Mouse (Mus musculus): ENCODE results near the gene Cped1. TPM values are rescaled to one million over a fixed set of nuclear protein-coding genes. Genes with fewer than 3 reads are reported as not detected.

Cped1 gene
- polyA plus RNA-seq, 1 experiment, result not detected

- Histone ChIP-seq H3K4me3 (ENCODE audit: insufficient read depth, low read depth, low read length) (no peak overlapping the region), H3K4me1 (ENCODE audit: control insufficient read depth, insufficient read depth, low read length) (peaks cover 8% of the 10 kb centered on the region), H3K27ac (ENCODE audit: insufficient read depth, low read depth, low read length) (no peak overlapping the region)
- TF ChIP-seq POLR2A (IDR thresholded peaks at IDR 0.05; ENCODE audit: insufficient read depth, low read depth, low read length) (no peak), CTCF (IDR thresholded peaks at IDR 0.05; ENCODE audit: insufficient read depth, low read depth, low read length) (no peak)
- WGBS, result 89% methylated on average over 10 of the region's 10 CpGs
These were observed 18.3 kb downstream of the Cped1 start for GRCm38 (mm10) chr6:22003959-22004543.

DNA sequence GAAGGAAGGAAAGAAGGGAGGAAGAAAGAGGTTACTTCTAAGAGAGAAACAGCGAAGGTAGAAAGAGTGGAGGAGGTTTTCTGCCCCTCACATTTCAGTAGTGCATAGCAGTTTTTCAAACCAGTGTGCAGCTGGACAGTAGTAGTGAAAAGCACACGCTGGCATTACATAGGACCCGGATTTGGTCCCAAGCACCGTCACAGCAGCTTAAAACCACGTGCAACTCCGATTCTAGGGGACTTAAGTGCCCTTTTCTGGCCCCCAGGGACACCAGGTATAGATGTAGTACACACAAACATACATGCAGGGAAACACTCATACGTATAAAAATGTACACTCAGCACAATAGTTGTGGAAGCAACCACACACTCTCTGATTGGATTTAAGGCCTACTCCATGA, 22.6 kb downstream of the Cped1 start:
- no peak overlapping the region for H3K4me3 ChIP-seq (ENCODE audit: insufficient read depth, low read depth, low read length)
- peaks cover 2% of the 10 kb centered on the region; the same call in 1 of the 2 replicates for H3K4me1 ChIP-seq (ENCODE audit: control insufficient read depth, insufficient read depth, low read length)
- no peak overlapping the region for H3K27ac ChIP-seq (ENCODE audit: insufficient read depth, low read depth, low read length)
- TF ChIP-seq CTCF (IDR thresholded peaks at IDR 0.05; ENCODE audit: insufficient read depth, low read depth, low read length) (no peak), POLR2A (IDR thresholded peaks at IDR 0.05; ENCODE audit: insufficient read depth, low read depth, low read length) (no peak)
- 94% methylated on average over 7 of the region's 7 CpGs for WGBS

- Histone ChIP-seq H3K4me3 (ENCODE audit: insufficient read depth, low read depth, low read length) (no peak overlapping the region), H3K27ac (ENCODE audit: insufficient read depth, low read depth, low read length) (no peak overlapping the region), H3K4me1 (ENCODE audit: control insufficient read depth, insufficient read depth, low read length) (no peaks in the 10 kb centered on the region)
- no peak for TF ChIP-seq CTCF (IDR thresholded peaks at IDR 0.05; ENCODE audit: insufficient read depth, low read depth, low read length)
- no peak for TF ChIP-seq POLR2A (IDR thresholded peaks at IDR 0.05; ENCODE audit: insufficient read depth, low read depth, low read length)
- 92% methylated on average over 12 of the region's 12 CpGs for WGBS
These were observed 24.5 kb downstream of the Cped1 start for GRCm38 (mm10) chr6:22010258-22010657.

- H3K4me1 ChIP-seq (ENCODE audit: control insufficient read depth, insufficient read depth, low read length), result no peaks in the 10 kb centered on the region
- H3K4me3 ChIP-seq (ENCODE audit: insufficient read depth, low read depth, low read length), result no peak overlapping the region
- whole genome bisulfite sequencing, result 93% methylated on average over 11 of the region's 11 CpGs
- TF ChIP-seq POLR2A (IDR thresholded peaks at IDR 0.05; ENCODE audit: insufficient read depth, low read depth, low read length), result no peak
- no peak for TF ChIP-seq CTCF (IDR thresholded peaks at IDR 0.05; ENCODE audit: insufficient read depth, low read depth, low read length)
- H3K27ac ChIP-seq (ENCODE audit: insufficient read depth, low read depth, low read length), result no peak overlapping the region
These were observed 25.1 kb downstream of the Cped1 start for GRCm38 (mm10) chr6:22010761-22011281.

DNA sequence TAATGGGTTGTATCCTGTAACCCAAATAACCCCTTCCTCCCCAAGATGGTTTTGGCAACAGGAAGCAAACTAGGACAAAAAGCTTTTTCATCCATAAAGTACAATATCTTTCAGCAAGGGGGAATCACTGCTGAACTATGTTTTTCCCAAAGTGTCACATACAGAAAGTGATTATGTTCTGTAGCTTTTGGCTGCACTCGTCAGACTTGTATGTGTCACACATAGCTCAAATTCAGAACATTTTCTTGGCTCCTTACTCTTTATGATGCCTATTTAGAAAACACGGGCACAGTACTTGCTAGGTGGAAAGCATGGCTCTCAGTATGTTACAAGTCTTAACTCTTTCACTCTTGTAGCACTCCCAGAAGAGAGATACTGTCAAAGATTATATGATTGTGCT, 25.8 kb downstream of the Cped1 start:
- no peak overlapping the region for H3K27ac ChIP-seq (ENCODE audit: insufficient read depth, low read depth, low read length)
- no peaks in the 10 kb centered on the region for H3K4me1 ChIP-seq (ENCODE audit: control insufficient read depth, insufficient read depth, low read length)
- WGBS, result 72% methylated on average over 2 of the region's 2 CpGs
- H3K4me3 ChIP-seq (ENCODE audit: insufficient read depth, low read depth, low read length), result no peak overlapping the region
- TF ChIP-seq POLR2A (IDR thresholded peaks at IDR 0.05; ENCODE audit: insufficient read depth, low read depth, low read length), result no peak
- TF ChIP-seq CTCF (IDR thresholded peaks at IDR 0.05; ENCODE audit: insufficient read depth, low read depth, low read length), result no peak

GRCm38 (mm10) chr6:22012099-22012498, 26.4 kb downstream of the Cped1 start:
- TF ChIP-seq POLR2A (IDR thresholded peaks at IDR 0.05; ENCODE audit: insufficient read depth, low read depth, low read length) (no peak), CTCF (IDR thresholded peaks at IDR 0.05; ENCODE audit: insufficient read depth, low read depth, low read length) (no peak)
- WGBS, result 83% methylated on average over 5 of the region's 5 CpGs
- no peak overlapping the region for H3K4me3 ChIP-seq (ENCODE audit: insufficient read depth, low read depth, low read length)
- no peak overlapping the region for H3K27ac ChIP-seq (ENCODE audit: insufficient read depth, low read depth, low read length)
- H3K4me1 ChIP-seq (ENCODE audit: control insufficient read depth, insufficient read depth, low read length), result no peaks in the 10 kb centered on the region

DNA sequence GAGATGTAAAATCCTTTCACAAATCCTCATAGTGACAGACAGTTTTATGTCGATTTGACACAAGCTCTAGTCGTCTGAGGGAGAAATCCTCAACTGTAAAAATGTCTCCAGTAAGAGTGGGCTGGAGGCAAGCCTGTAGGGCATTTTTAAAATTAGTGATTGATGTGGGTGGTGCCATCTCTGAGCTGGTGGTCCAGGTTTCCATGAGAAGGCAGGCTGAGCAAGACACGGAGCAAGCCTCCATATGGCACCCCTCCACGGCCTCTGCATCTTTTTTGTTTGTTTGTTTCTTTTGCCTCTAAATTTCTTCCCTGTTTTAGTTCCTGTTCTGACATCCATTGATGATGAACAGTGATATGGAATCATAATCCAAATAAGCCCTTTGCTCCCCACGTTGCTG, 26.8 kb downstream of the Cped1 start:
- no peaks in the 10 kb centered on the region for H3K4me1 ChIP-seq (ENCODE audit: control insufficient read depth, insufficient read depth, low read length)
- H3K4me3 ChIP-seq (ENCODE audit: insufficient read depth, low read depth, low read length), result no peak overlapping the region
- 89% methylated on average over 5 of the region's 5 CpGs for WGBS
- no peak for TF ChIP-seq CTCF (IDR thresholded peaks at IDR 0.05; ENCODE audit: insufficient read depth, low read depth, low read length)
- no peak for TF ChIP-seq POLR2A (IDR thresholded peaks at IDR 0.05; ENCODE audit: insufficient read depth, low read depth, low read length)
- H3K27ac ChIP-seq (ENCODE audit: insufficient read depth, low read depth, low read length), result no peak overlapping the region

- Histone ChIP-seq H3K27ac (ENCODE audit: insufficient read depth, low read depth, low read length) (no peak overlapping the region), H3K4me1 (ENCODE audit: control insufficient read depth, insufficient read depth, low read length) (no peaks in the 10 kb centered on the region), H3K4me3 (ENCODE audit: insufficient read depth, low read depth, low read length) (no peak overlapping the region)
- 95% methylated on average over 3 of the region's 3 CpGs for WGBS
- no peak for TF ChIP-seq POLR2A (IDR thresholded peaks at IDR 0.05; ENCODE audit: insufficient read depth, low read depth, low read length)
- no peak for TF ChIP-seq CTCF (IDR thresholded peaks at IDR 0.05; ENCODE audit: insufficient read depth, low read depth, low read length)
These were observed 27.7 kb downstream of the Cped1 start for GRCm38 (mm10) chr6:22013394-22013793.

- Histone ChIP-seq H3K4me1 (ENCODE audit: control insufficient read depth, insufficient read depth, low read length) (no peaks in the 10 kb centered on the region), H3K4me3 (ENCODE audit: insufficient read depth, low read depth, low read length) (no peak overlapping the region), H3K27ac (ENCODE audit: insufficient read depth, low read depth, low read length) (no peak overlapping the region)
- 95% methylated on average over 6 of the region's 6 CpGs for WGBS
- TF ChIP-seq CTCF (IDR thresholded peaks at IDR 0.05; ENCODE audit: insufficient read depth, low read depth, low read length) (no peak), POLR2A (IDR thresholded peaks at IDR 0.05; ENCODE audit: insufficient read depth, low read depth, low read length) (no peak)
These were observed 28.7 kb downstream of the Cped1 start for GRCm38 (mm10) chr6:22014291-22014911.

Measured in olfactory bulb, adult 2 months (tissue).